Mouse (Mus musculus) MN1 (cell line): Measurements from ENCODE around the gene Cdc14b.

Experiments used
- DNase-seq: peaks from one replicate; pipeline ENCODE4 v3.0.0-alpha.2; 2016; ENCODE audit warnings: low spot score

Gene Cdc14b

GRCm38 (mm10) chr13:64235777-64236176 is 39.3 kb downstream of the Cdc14b start:
- DNase-seq = no peak

DNA sequence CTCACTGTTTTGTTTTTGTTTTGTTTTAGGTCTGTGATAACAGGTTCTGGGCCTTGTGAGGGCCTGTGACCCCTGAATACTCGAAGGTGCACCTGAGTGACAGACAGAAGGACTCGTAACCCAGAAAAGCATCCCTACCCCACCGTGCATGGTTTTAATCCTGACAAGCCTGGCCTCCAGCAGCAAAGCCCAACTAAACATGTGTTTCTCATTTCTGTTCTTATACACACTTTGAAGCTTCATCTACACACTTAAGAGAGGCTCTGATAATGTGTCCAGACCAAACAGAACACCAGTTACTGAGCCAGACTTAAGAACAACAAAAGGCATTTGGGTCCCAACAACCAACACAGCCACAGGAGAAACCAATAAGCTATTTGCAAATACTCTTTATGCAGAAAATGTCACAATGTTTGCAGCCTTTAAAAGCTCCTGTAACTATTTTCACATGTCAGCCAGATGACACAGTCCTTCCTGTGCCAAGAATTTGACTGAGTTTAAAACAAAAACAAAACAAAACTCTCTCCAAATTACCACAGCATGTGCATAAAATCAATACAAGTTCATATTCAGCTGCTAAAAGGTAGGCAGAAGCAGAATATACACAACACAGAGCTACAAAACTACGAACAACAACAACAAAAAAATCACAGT is 39.9 kb downstream of the Cdc14b start:
- DNase-seq = no peak

GRCm38 (mm10) chr13:64233139-64233538 is 42.0 kb downstream of the Cdc14b start:
- no peak for DNase-seq

- no peak for DNase-seq
Observed at GRCm38 (mm10) chr13:64226725-64227124, 48.4 kb downstream of the Cdc14b start.

DNA sequence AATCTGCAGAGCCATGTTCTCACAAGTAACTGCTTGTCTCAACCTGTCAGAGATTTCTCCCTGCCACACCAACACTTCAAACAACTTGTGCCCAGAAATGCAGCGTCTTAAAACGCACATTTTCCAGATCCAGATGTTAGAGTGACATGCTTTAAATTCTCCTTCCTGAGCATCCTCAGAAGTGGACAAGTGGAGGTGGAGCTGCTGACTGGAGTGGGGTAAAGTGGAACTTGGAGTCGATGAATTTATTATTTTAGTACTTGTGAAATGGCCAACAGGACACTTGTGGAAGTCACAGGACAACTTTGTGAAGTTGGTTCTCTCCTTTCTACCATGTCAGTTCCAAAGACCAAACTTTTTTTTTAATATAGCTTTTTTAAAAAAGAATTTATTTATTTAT is 49.4 kb downstream of the Cdc14b start:
- DNase-seq = no peak

DNA sequence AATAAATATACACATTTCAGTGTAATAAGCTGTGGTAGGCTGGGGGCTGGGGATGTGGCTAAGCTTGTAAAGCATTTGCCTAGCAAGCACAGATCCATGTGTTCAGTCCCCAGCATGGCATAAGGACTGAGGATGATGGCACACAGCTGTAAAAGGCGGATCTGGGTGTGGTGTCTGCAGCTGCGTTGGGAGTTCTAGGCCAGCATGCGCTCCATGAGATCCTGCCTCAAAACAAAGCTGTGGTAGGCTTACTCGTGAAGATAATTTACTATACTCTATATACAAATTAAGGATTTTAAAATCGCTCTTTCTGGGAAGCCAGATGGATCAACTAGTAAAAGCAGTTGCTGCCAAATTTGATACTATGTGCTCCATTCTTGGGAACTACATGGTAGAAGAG is 60.2 kb downstream of the Cdc14b start:
- DNase-seq = no peak

DNA sequence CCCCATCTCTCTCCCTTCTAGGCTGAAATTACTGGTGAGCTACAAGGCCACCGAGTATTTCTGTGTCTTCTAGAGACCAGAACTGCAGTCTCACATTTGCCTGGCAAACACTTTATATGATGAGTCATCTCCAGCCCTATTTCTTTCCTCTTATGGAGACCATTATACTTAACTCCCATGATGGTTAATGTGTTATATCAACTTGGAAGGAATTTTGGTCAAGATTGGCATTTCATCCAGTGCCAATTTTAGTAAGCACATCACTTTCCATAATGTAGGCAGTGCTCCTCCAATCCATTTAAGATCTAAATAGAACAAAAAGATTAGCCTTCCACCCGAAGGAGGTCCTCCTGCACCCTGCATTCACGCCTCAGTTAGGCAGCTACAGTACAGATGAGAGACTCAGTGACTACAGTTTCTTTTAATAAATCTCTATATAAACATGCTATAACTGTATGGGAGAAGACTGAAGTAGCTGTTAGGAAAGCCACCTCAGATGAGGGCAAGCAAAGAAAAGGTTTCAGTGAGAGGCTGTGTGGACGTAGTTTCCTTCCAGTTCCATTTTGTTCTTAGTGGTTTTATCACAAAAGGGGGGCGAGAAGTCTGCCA is 63.0 kb downstream of the Cdc14b start:
- peak; percentile 16 for DNase-seq

DNA sequence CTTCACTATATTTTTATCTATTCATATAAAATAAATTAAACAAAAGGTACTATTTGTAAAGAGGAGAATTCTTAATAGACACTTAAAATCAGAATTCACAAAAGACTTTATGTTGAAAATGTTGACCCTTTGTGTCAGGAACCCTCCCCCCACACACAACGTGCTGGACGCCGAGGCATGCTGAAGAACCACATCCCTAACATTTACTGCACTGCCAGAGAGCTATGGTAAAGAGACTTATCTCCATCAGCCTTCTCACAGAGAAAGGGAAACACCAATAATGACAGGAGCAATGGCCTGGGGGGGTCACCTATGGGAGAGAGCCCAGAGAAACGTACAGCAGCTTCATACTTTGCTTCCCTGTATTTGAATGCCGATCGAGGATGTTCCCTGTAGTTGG is 66.9 kb downstream of the Cdc14b start:
- DNase-seq = no peak

DNA sequence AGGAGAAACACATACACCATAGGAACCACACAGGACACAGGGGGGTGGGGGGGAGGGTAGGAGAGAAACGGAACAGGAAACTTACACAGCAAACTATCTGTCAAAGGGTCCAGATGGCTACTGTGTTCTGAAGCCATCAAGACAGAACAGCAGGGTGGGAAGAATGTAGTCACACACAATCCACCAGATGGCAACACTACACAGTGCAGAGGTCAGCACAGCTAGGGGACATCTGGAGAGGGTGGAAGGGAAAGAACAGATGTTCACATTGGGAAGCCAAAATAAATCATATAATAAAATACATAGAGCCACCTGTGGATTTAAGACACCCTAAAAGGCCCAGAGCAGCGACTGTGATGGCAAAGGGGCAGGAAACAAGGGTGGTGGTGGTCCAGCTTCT is 69.9 kb downstream of the Cdc14b start:
- DNase-seq = peak; percentile 15

DNA sequence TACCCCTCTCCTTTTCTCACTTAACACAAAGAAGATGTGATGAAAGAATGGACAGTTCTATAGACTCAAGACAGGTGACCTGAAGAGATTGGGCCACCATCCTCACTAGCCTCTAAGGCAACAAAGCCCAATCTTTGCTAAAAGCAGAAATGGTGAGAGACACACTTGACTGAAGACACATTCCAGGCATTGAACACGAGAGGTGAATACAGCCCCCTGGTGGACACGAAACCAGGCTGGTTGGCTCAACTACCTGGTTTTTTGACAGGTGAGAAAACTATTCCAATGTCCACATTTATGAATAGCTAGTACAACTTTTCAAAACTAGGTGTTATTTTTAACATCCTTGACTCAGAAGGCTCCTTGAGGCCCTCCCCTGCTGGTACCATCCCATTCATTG is 70.4 kb downstream of the Cdc14b start:
- DNase-seq = no peak

GRCm38 (mm10) chr13:64200911-64201310 is 74.2 kb downstream of the Cdc14b start:
- DNase-seq = no peak

DNA sequence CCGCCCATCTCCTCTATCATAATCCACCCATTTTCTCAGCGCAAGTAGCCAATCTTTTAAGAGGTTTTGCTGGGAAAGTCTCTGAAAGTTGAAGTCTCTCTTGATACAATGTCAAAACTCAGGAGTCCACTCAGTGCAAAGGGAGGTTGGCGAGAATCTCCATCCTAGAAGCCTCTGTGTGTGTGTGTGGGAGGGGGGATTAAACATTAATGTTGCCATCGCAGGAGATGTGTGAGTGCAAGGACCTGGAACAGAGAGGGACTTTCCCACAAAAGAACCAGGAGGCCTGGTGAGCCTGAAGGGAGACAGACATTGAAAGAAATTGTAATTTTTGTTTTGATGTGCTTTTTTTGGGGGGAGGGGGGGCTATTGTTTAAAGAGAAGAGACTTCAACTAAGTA is 76.8 kb downstream of the Cdc14b start:
- DNase-seq = no peak

GRCm38 (mm10) chr13:64197899-64198298 is 77.2 kb downstream of the Cdc14b start:
- DNase-seq = no peak

DNA sequence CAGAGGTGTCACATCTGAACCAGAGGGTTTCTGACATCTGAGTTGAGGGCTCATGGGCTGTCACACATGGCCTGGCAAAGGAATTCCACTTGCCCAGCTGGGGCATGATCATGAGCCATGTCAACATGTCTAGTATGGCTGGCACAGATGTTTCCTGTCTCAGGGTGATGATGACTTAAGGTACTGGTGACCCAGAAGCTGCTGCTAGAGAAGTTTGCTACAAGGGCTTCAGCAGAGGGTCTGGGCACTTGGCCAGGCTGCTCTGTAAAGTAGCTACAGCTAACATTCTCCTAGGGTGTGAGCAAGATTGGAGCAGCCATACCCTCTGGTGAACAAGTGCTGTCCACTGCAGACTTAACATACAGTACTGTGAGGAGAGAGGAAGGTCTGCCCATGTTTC is 88.0 kb downstream of the Cdc14b start:
- DNase-seq = no peak

- no peak for DNase-seq
Observed at GRCm38 (mm10) chr13:64186516-64186915, 88.6 kb downstream of the Cdc14b start.

- DNase-seq = no peak
Observed at GRCm38 (mm10) chr13:64185586-64185985, 89.5 kb downstream of the Cdc14b start.

- no peak for DNase-seq
Observed at GRCm38 (mm10) chr13:64185176-64185575, 89.9 kb downstream of the Cdc14b start.

GRCm38 (mm10) chr13:64184361-64184760 is 90.7 kb downstream of the Cdc14b start:
- DNase-seq = no peak

DNA sequence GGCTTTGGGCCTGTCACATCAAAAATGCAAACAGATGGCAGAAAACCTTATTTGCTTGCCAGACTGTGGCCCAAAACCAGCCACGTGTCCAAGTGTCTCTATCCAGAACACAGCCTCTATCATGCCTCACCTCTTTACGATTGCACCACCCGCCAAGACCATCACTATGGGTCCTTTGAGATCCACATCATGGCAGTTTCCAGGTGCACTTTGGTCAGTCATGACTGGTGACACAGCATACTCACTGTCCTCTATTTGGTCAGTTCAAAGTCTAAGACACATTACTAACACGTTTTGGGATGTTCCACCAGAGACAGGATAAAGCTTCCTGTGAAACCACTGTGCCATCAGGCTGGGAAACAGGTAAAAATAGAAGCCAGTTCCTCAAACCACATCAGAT is 91.5 kb downstream of the Cdc14b start:
- no peak for DNase-seq

DNA sequence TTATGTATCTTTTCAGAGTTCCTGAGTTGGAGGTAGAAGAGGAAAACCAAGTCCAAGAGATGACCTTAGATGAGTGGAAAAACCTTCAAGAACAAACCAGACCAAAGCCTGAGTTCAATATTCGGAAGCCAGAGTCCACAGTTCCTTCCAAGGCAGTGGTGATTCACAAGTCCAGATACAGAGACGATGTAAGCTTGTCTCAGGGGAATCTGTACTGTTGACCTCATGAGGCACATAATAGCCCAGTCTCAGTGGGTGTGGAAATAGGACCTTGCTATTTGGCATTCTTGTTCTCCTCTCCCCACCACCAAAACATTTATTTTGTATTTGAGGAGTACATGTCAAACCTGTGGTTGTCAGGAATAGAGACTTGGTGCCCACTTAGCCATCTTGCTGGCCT is 93.0 kb downstream of the Cdc14b start:
- DNase-seq = peak; percentile 28

GRCm38 (mm10) chr13:64180888-64181287 is 94.2 kb downstream of the Cdc14b start:
- DNase-seq = peak; percentile 18

- no peak for DNase-seq
Observed at GRCm38 (mm10) chr13:64180300-64180699, 94.8 kb downstream of the Cdc14b start.

DNA sequence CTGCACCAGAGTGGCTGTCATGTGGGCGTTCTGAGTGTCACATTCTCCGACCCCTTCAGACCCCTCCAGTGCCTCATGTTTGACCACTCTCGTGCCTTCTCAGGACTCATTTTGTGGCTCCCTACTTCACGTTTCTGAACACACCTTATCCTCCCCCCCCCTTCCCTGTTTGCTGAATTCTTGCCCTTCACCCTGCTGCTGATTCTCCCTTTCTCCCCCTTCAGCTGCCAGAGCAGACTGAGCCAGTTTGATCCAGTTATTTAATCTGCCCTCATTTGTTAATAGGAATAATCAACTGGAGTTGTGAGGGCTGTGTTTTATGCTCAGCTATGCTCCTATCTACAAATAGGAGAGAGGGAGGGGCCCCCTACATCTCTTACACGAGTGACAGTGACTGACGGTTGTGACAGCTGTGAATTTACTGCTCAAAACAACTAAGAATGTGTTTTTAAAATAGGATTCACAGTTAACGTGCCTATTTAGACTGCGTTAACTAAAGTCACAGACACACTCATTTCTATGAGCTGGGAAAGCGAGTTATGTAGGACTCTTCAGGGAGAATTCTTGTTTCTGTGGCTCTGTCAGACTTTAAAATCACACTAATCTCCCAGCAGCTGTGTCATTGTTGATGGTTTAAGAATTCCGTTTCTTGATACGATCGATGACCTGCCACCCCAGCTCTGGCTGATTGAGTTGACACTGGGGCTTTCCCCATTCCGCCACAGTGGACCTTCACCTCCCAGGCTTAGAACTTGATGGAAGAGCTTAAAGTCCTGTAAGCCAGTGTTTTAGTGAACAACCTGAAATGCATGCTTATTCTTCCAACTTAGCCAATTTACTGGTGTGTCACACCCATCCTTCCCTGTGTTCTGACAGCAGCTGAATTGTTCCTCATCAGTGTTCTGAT is 96.1 kb downstream of the Cdc14b start:
- DNase-seq = no peak
